Mouse (Mus musculus): Measurements from ENCODE around the gene Necap2. TPM values are rescaled to one million over a fixed set of nuclear protein-coding genes. Genes with fewer than 3 reads are reported as not detected.

The Necap2 gene
- 28.2 and 68.9 TPM in 2 replicates for polyA plus RNA-seq (2012; rRNA removed)

- Histone ChIP-seq H3K36me3 (ENCODE audit: control insufficient read depth, insufficient read depth, low read length) (peaks cover 7% of the 10 kb centered on the region; the same call in 1 of the 2 replicates), H3K27ac (ENCODE audit: insufficient read depth, low read depth, low read length) (peak within 1 kb of the TSS; percentile 53; the same call in 1 of the 2 replicates), H3K4me3 (ENCODE audit: low read depth, low read length) (peak within 1 kb of the TSS; percentile 92), H3K27me3 (ENCODE audit: control insufficient read depth, insufficient read depth, low read length) (no peaks in the 10 kb centered on the region), H3K4me1 (ENCODE audit: control insufficient read depth, insufficient read depth, insufficient read length, low read length) (peaks cover 4% of the 10 kb centered on the region; the same call in 1 of the 2 replicates)
- TF ChIP-seq CTCF (IDR thresholded peaks at IDR 0.05; ENCODE audit: extremely low read depth, insufficient read length, insufficient replicate concordance, low read depth, low read length), result peak; percentile 85
- TF ChIP-seq POLR2A (IDR thresholded peaks at IDR 0.05; ENCODE audit: low read depth, low read length), result peak; percentile 86; the same call in 1 of the 2 replicates
- under 1% methylated on average over 67 of the region's 67 CpGs for WGBS
Observed at GRCm38 (mm10) chr4:141077681-141078509, at the start of gene Necap2. Gene Necap2, minus strand, starts transcription at chr4:141078357.

GRCm38 (mm10) chr4:141123065-141123464 is 44.9 kb upstream of the Necap2 start:
- WGBS, result 29% methylated on average over 1 of the region's 1 CpGs
- no peak overlapping the region for H3K27ac ChIP-seq (ENCODE audit: insufficient read depth, low read depth, low read length)
- TF ChIP-seq CTCF (IDR thresholded peaks at IDR 0.05; ENCODE audit: extremely low read depth, insufficient read length, insufficient replicate concordance, low read depth, low read length), result no peak
- no peak for TF ChIP-seq POLR2A (IDR thresholded peaks at IDR 0.05; ENCODE audit: low read depth, low read length)
- H3K4me3 ChIP-seq (ENCODE audit: low read depth, low read length), result no peak overlapping the region
- H3K36me3 ChIP-seq (ENCODE audit: control insufficient read depth, insufficient read depth, low read length), result peaks cover 7% of the 10 kb centered on the region
- peaks cover 2% of the 10 kb centered on the region; the same call in 1 of the 2 replicates for H3K4me1 ChIP-seq (ENCODE audit: control insufficient read depth, insufficient read depth, insufficient read length, low read length)
- no peaks in the 10 kb centered on the region for H3K27me3 ChIP-seq (ENCODE audit: control insufficient read depth, insufficient read depth, low read length)

GRCm38 (mm10) chr4:141122663-141123062 is 44.5 kb upstream of the Necap2 start:
- H3K27ac ChIP-seq (ENCODE audit: insufficient read depth, low read depth, low read length), result no peak overlapping the region

GRCm38 (mm10) chr4:141120700-141121099 is 42.5 kb upstream of the Necap2 start:
- 43% methylated on average over 11 of the region's 11 CpGs for WGBS
- peaks cover 2% of the 10 kb centered on the region; the same call in 1 of the 2 replicates for H3K4me1 ChIP-seq (ENCODE audit: control insufficient read depth, insufficient read depth, insufficient read length, low read length)
- H3K27ac ChIP-seq (ENCODE audit: insufficient read depth, low read depth, low read length), result no peak overlapping the region
- no peak overlapping the region for H3K4me3 ChIP-seq (ENCODE audit: low read depth, low read length)
- TF ChIP-seq POLR2A (IDR thresholded peaks at IDR 0.05; ENCODE audit: low read depth, low read length), result no peak
- TF ChIP-seq CTCF (IDR thresholded peaks at IDR 0.05; ENCODE audit: extremely low read depth, insufficient read length, insufficient replicate concordance, low read depth, low read length), result peak; percentile 53; the same call in 1 of the 2 replicates
- H3K27me3 ChIP-seq (ENCODE audit: control insufficient read depth, insufficient read depth, low read length), result no peaks in the 10 kb centered on the region
- peaks cover 22% of the 10 kb centered on the region for H3K36me3 ChIP-seq (ENCODE audit: control insufficient read depth, insufficient read depth, low read length)

More at GRCm38 (mm10) chr4:141122663-141123062, 44.5 kb upstream of the Necap2 start:
- no peak overlapping the region for H3K4me3 ChIP-seq (ENCODE audit: low read depth, low read length)
- 72% methylated on average over 7 of the region's 7 CpGs for WGBS
- no peak for TF ChIP-seq POLR2A (IDR thresholded peaks at IDR 0.05; ENCODE audit: low read depth, low read length)
- TF ChIP-seq CTCF (IDR thresholded peaks at IDR 0.05; ENCODE audit: extremely low read depth, insufficient read length, insufficient replicate concordance, low read depth, low read length), result no peak
- H3K4me1 ChIP-seq (ENCODE audit: control insufficient read depth, insufficient read depth, insufficient read length, low read length), result peaks cover 2% of the 10 kb centered on the region; the same call in 1 of the 2 replicates
- H3K36me3 ChIP-seq (ENCODE audit: control insufficient read depth, insufficient read depth, low read length), result peaks cover 10% of the 10 kb centered on the region
- H3K27me3 ChIP-seq (ENCODE audit: control insufficient read depth, insufficient read depth, low read length), result no peaks in the 10 kb centered on the region

- Histone ChIP-seq H3K4me3 (ENCODE audit: low read depth, low read length) (no peak overlapping the region), H3K27ac (ENCODE audit: insufficient read depth, low read depth, low read length) (no peak overlapping the region), H3K4me1 (ENCODE audit: control insufficient read depth, insufficient read depth, insufficient read length, low read length) (peaks cover 5% of the 10 kb centered on the region; the same call in 1 of the 2 replicates), H3K36me3 (ENCODE audit: control insufficient read depth, insufficient read depth, low read length) (peaks cover 37% of the 10 kb centered on the region), H3K27me3 (ENCODE audit: control insufficient read depth, insufficient read depth, low read length) (no peaks in the 10 kb centered on the region)
- TF ChIP-seq POLR2A (IDR thresholded peaks at IDR 0.05; ENCODE audit: low read depth, low read length) (no peak), CTCF (IDR thresholded peaks at IDR 0.05; ENCODE audit: extremely low read depth, insufficient read length, insufficient replicate concordance, low read depth, low read length) (no peak)
- WGBS, result 60% methylated on average over 4 of the region's 4 CpGs
Observed at GRCm38 (mm10) chr4:141118691-141119090, 40.5 kb upstream of the Necap2 start.

- H3K36me3 ChIP-seq (ENCODE audit: control insufficient read depth, insufficient read depth, low read length), result peaks cover 49% of the 10 kb centered on the region
- TF ChIP-seq POLR2A (IDR thresholded peaks at IDR 0.05; ENCODE audit: low read depth, low read length) (no peak), CTCF (IDR thresholded peaks at IDR 0.05; ENCODE audit: extremely low read depth, insufficient read length, insufficient replicate concordance, low read depth, low read length) (no peak)
- WGBS, result 83% methylated on average over 8 of the region's 8 CpGs
- H3K27me3 ChIP-seq (ENCODE audit: control insufficient read depth, insufficient read depth, low read length), result no peaks in the 10 kb centered on the region
- no peak overlapping the region for H3K4me3 ChIP-seq (ENCODE audit: low read depth, low read length)
- no peak overlapping the region for H3K27ac ChIP-seq (ENCODE audit: insufficient read depth, low read depth, low read length)
- H3K4me1 ChIP-seq (ENCODE audit: control insufficient read depth, insufficient read depth, insufficient read length, low read length), result peaks cover 3% of the 10 kb centered on the region; the same call in 1 of the 2 replicates
Observed at GRCm38 (mm10) chr4:141115398-141115797, 37.2 kb upstream of the Necap2 start.

- Histone ChIP-seq H3K27ac (ENCODE audit: insufficient read depth, low read depth, low read length) (peak overlapping the region; percentile 26; the same call in 1 of the 2 replicates), H3K27me3 (ENCODE audit: control insufficient read depth, insufficient read depth, low read length) (no peaks in the 10 kb centered on the region), H3K4me1 (ENCODE audit: control insufficient read depth, insufficient read depth, insufficient read length, low read length) (peaks cover 3% of the 10 kb centered on the region; the same call in 1 of the 2 replicates), H3K36me3 (ENCODE audit: control insufficient read depth, insufficient read depth, low read length) (peaks cover 49% of the 10 kb centered on the region), H3K4me3 (ENCODE audit: low read depth, low read length) (no peak overlapping the region)
- WGBS, result 84% methylated on average over 6 of the region's 6 CpGs
- TF ChIP-seq CTCF (IDR thresholded peaks at IDR 0.05; ENCODE audit: extremely low read depth, insufficient read length, insufficient replicate concordance, low read depth, low read length) (no peak), POLR2A (IDR thresholded peaks at IDR 0.05; ENCODE audit: low read depth, low read length) (no peak)
Observed at GRCm38 (mm10) chr4:141114521-141114981, 36.4 kb upstream of the Necap2 start.

Data from small intestine, adult 2 months (tissue).